Mouse (Mus musculus) hindbrain, embryonic 14.5 days (tissue): ENCODE data around the gene Dhdh. TPM values are rescaled to one million over a fixed set of nuclear protein-coding genes. Genes with fewer than 3 reads are reported as not detected.
"Not testable (repeated sequence)": the region's sequence is repeated elsewhere in the genome, so short reads cannot be mapped to it uniquely, and the experiment has no call there.

Experiments
- ATAC-seq: fragments of 200-750 bp; cut with Nextera tagmentation; 2 replicates; pipeline ENCODE4 v1.8.0; 2017; ENCODE audit warnings: moderate number of reproducible peaks, mild to moderate bottlenecking, moderate TSS enrichment, moderate library complexity; ENCODE audit not compliant: low FRiP score
- DNase-seq: peaks from one replicate; pipeline ENCODE4 v3.0.0-alpha.2; 2015; ENCODE audit warnings: low spot score
- H3K27ac ChIP-seq: fragments of 300-500 bp; sonication (generic); 2 replicates; pipeline ENCODE4 v1.5.1; 2014; ENCODE audit warnings: mild to moderate bottlenecking, moderate library complexity
- H3K27me3 ChIP-seq: fragments of 300-500 bp; sonication (generic); 2 replicates; pipeline ENCODE4 v1.6.1; 2014; ENCODE audit warnings: mild to moderate bottlenecking, low read length, mixed read lengths; ENCODE audit not compliant: control insufficient read depth, insufficient read depth
- H3K36me3 ChIP-seq: fragments of 300-500 bp; sonication (generic); replicated peaks from 2 replicates; pipeline ENCODE4 v1.6.1; 2014; ENCODE audit not compliant: control insufficient read depth, insufficient read depth
- H3K4me1 ChIP-seq: fragments of 300-500 bp; sonication (generic); replicated peaks from 2 replicates; pipeline ENCODE4 v1.6.1; 2014; ENCODE audit warnings: antibody characterized with exemption, low read length, mixed read lengths; ENCODE audit not compliant: control insufficient read depth, insufficient read depth
- H3K4me2 ChIP-seq: fragments of 300-500 bp; sonication (generic); replicated peaks from 2 replicates; pipeline ENCODE4 v1.6.1; 2014; ENCODE audit warnings: mild to moderate bottlenecking, moderate library complexity
- H3K4me3 ChIP-seq: fragments of 300-500 bp; sonication (generic); replicated peaks from 2 replicates; pipeline ENCODE4 v1.5.1; 2014; ENCODE audit warnings: mild to moderate bottlenecking, low read length
- H3K9ac ChIP-seq: fragments of 300-500 bp; sonication (generic); 2 replicates; pipeline ENCODE4 v1.6.1; 2014
- H3K9me3 ChIP-seq: fragments of 300-500 bp; sonication (generic); 2 replicates; pipeline ENCODE4 v1.6.1; 2016; ENCODE audit warnings: low read length; ENCODE audit not compliant: control insufficient read depth
- WGBS: fragments of 180-500 bp; shearing (Covaris S2); extraction: QIAGEN DNeasy Blood & Tissue Kit; methylation state at CpG from one replicate; pipeline ENCODE4 v1.1.7; 2014; 5-methylcytosine and 5-hydroxymethylcytosine counted together
- polyA plus RNA-seq: library from polyadenylated mRNA; unstranded; fragments of >200 nt; fragmentation: Nextera tagmentation; extraction: Ambion mirVana; gene quantifications from 2 replicates; pipeline ENCODE4 v1.2.1, GENCODE M21; 2014

The Dhdh gene
- polyA plus RNA-seq, 1 experiment from 2014 or later, result 3.6 TPM

DNA sequence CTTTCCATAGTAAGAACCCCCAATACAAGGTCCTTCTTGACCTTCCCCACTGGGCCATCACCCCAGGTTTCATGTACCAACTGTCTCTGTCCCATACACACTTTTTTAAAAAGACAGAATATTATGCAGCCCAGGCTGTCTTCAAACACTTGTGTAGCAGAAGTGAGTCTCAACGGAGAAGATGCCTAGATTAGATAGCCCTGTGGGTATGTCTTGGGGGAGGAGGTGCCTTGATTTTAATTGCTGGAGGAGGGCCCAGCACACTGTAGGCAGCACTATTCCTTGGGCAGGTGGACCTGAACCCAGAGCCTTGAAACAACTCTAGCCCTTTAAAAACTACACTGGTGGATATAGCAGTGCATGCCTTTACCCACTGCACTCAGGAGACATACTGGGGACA, 6.4 kb downstream of the Dhdh start:
- ATAC-seq (no peak), DNase-seq (no peak)
- Histone ChIP-seq H3K27me3 (no peaks in the 10 kb centered on the region), H3K4me1 (no peaks in the 10 kb centered on the region), H3K36me3 (no peaks in the 10 kb centered on the region), H3K27ac (no peak overlapping the region), H3K9ac (no peak overlapping the region), H3K9me3 (no peaks in the 10 kb centered on the region), H3K4me3 (no peak overlapping the region), H3K4me2 (no peak overlapping the region)
- 91% methylated on average over 1 of the region's 1 CpGs for WGBS

DNA sequence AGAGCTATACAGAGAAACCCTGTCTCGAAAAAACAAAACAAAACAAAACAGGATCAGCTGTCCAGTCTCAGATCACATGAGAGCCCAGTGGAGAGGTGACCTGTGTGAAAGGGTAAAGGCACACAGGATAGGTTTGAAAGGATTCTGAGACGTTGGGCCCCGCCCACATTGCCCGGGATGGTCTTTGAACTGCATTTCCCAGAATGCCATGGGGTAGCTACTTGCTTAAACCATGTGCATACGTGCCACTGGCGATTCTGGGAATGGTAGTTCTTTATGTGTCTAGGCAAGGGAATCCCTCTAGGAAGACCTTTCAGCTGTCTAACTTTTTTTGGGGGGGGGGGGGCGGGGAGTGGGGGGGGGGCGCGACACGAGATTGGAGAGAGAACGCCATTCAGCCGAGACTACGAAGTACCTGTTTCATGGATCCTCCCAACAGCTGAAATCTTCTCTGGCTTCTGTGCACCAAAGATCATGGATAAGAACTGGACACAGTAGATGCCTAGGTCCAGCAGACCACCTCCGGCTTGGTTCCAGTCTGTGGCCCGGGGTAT, 7.2 kb downstream of the Dhdh start, which contains the start of gene Tulp2:
TSS of gene Tulp2 (plus strand) at position 504 of the 554 bp plus-strand sequence.
- Histone ChIP-seq H3K9me3 (no peaks in the 10 kb centered on the region), H3K27ac (no peak within 1 kb of the TSS), H3K4me3 (no peak within 1 kb of the TSS), H3K27me3 (no peaks in the 10 kb centered on the region), H3K4me2 (no peak within 1 kb of the TSS), H3K9ac (no peak within 1 kb of the TSS), H3K36me3 (no peaks in the 10 kb centered on the region), H3K4me1 (no peaks in the 10 kb centered on the region)
- 50% methylated on average over 15 of the region's 15 CpGs for WGBS
- peak; percentile 80 for ATAC-seq
- DNase-seq, result peak; percentile 67

DNA sequence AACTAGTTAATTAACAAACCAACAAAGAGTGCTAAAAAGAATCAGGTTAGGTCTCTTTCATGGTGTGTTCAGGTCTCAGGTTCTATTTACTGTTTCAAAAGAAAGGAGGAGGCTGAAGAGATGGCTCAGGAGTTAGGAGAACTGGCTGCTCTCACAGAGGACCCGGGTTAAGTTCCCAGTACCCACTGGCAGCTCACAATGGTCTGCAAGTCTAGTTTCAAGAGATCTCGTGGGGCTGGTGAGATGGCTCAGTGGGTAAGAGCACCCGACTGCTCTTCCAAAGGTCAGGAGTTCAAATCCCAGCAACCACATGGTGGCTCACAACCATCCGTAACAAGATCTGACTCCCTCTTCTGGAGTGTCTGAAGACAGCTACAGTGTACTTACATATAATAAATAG, 8.3 kb downstream of the Dhdh start:
- not testable (repeated sequence) for H3K4me3 ChIP-seq, H3K4me1 ChIP-seq, H3K4me2 ChIP-seq, H3K36me3 ChIP-seq, H3K9me3 ChIP-seq, H3K27ac ChIP-seq, H3K9ac ChIP-seq, DNase-seq, H3K27me3 ChIP-seq, ATAC-seq
- WGBS, result 80% methylated on average over 3 of the region's 4 CpGs

DNA sequence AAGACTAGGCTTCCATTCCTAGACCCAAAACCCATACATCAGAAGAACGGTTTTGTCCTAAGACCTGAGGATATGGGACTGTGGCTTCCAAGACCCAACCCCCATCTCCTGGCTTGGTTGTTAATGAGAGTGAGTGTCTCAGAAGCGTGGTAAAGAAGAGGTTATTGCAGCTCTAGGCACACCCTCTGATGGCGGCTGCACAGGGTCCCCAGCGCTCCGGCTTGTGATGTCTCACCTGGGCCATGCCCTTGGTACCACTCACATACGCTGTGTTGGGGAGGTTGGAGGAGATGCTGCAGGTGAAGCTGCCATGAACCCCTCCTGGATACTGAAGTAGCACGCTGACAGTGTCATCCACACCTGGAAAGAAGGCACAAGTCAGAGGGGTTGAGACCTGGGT, 9.8 kb downstream of the Dhdh start:
- no peaks in the 10 kb centered on the region for H3K4me1 ChIP-seq
- H3K27ac ChIP-seq, result no peak overlapping the region
- no peak overlapping the region for H3K9ac ChIP-seq
- DNase-seq, result no peak
- WGBS, result 98% methylated on average over 7 of the region's 7 CpGs
- H3K4me3 ChIP-seq, result no peak overlapping the region
- H3K9me3 ChIP-seq, result no peaks in the 10 kb centered on the region
- H3K27me3 ChIP-seq, result no peaks in the 10 kb centered on the region
- ATAC-seq, result no peak
- no peak overlapping the region for H3K4me2 ChIP-seq
- H3K36me3 ChIP-seq, result no peaks in the 10 kb centered on the region

DNA sequence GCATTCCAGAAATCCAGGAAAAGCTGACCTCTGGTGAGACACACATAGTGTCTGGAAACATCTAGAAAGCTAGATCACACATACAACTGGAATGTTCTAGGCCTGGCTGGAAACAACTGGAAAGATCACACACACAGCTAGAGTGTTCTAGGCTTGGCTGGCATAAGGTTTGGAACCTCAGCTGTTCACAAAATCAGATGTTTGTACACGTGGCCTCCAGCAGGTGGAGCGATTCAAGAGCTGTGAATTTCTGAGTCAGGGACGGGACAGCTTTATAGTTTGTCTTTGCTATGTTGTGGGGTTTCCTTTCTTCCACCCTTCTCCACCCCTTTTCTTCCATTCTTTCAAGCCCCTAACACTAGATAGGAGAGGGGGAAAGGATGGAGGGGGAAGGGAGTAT, 11.6 kb downstream of the Dhdh start:
- Histone ChIP-seq H3K36me3 (no peaks in the 10 kb centered on the region), H3K4me1 (no peaks in the 10 kb centered on the region), H3K4me3 (no peak overlapping the region), H3K4me2 (no peak overlapping the region), H3K9me3 (no peaks in the 10 kb centered on the region), H3K27me3 (no peaks in the 10 kb centered on the region), H3K27ac (no peak overlapping the region), H3K9ac (no peak overlapping the region)
- WGBS, result 18% methylated on average over 3 of the region's 3 CpGs
- ATAC-seq, result no peak; the same call in 1 of the 2 replicates
- peak; percentile 76 for DNase-seq

DNA sequence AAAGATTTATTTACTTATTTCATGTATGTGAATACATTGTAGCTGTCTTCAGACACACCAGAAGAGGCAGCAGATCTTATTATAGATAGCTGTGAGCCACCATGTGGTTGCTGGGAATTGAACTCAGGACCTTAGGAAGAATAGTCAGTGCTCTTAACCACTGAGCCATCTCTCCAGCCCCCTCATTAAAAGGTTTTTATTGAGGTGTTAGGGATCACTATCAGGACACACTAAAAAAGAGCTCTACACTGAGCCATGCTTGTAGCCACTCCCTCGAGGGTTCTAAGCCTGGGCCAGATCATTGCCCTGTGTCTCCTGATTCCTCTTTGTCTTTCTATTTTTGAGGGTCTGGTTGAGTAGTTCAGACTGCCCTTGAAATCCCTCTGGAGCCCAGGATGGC, 12.2 kb downstream of the Dhdh start:
- no peak overlapping the region for H3K9ac ChIP-seq
- DNase-seq, result no peak
- no peaks in the 10 kb centered on the region for H3K9me3 ChIP-seq
- no peaks in the 10 kb centered on the region for H3K36me3 ChIP-seq
- 63% methylated on average over 1 of the region's 1 CpGs for WGBS
- H3K4me3 ChIP-seq, result no peak overlapping the region
- ATAC-seq, result no peak
- no peak overlapping the region for H3K4me2 ChIP-seq
- H3K27me3 ChIP-seq, result no peaks in the 10 kb centered on the region
- no peaks in the 10 kb centered on the region for H3K4me1 ChIP-seq
- H3K27ac ChIP-seq, result no peak overlapping the region

DNA sequence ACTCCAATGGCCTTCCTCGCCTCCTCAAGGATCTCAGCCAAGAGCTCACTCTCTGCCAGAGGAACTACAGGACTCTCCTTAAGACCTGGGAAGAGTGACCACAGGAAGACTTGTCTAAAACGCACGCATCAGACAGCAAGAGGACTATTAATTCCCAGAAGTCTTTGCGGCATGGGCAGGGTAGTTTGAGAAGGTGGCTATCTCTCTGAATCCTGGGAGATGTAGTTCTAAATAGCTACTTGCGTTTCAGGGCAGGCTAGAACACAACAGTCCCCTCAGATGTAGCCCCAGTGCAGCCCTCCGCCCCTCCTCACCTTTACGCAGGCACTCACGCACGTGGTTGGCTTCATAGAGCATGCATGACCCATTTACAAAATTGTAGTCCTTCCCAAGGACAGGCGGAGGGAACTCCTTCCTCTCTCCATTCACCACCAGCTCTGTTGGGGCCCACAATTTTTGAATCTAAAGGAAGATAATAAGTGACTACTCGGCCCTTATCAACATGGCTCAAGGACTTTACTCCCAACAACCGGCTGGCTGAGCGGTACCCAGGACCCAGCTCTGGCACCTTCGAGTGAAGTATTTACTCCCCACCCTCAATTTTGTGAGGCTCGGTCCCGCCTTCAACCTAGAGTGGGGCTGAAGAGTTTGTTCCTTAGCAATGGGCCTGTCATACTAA, 13.2 kb downstream of the Dhdh start:
- peak overlapping the region; percentile 33; the same call in 1 of the 2 replicates for H3K4me2 ChIP-seq
- H3K9me3 ChIP-seq, result no peaks in the 10 kb centered on the region
- H3K4me1 ChIP-seq, result no peaks in the 10 kb centered on the region
- H3K4me3 ChIP-seq, result no peak overlapping the region
- DNase-seq, result no peak
- H3K27me3 ChIP-seq, result no peaks in the 10 kb centered on the region
- H3K36me3 ChIP-seq, result no peaks in the 10 kb centered on the region
- no peak overlapping the region for H3K27ac ChIP-seq
- 79% methylated on average over 16 of the region's 16 CpGs for WGBS
- no peak for ATAC-seq
- H3K9ac ChIP-seq, result no peak overlapping the region

DNA sequence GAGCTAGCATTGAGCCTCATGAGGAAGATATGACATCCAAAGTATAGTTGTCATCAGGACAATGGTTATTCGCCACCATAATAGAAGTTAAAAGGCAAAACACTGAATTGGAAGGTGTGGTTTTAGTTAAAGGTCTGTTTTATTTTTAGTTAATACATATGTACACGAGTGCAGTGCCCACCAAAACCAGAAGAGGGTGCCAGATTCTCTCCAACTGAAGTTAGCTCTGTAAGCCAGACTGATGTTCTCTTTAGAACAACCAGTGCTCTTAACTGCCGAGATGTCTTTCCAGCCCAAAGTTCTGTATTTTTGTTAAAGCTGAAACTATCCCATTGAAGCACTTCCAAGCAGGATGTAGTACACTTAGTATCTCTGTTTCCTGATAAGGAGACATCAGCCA, 17.7 kb downstream of the Dhdh start:
- Histone ChIP-seq H3K27ac (no peak overlapping the region), H3K4me3 (no peak overlapping the region), H3K4me2 (no peak overlapping the region), H3K27me3 (no peaks in the 10 kb centered on the region), H3K9me3 (no peaks in the 10 kb centered on the region), H3K4me1 (peaks cover 6% of the 10 kb centered on the region), H3K36me3 (no peaks in the 10 kb centered on the region), H3K9ac (no peak overlapping the region)
- DNase-seq (peak; percentile 91), ATAC-seq (no peak)
- WGBS, result 12% methylated on average over 3 of the region's 3 CpGs

DNA sequence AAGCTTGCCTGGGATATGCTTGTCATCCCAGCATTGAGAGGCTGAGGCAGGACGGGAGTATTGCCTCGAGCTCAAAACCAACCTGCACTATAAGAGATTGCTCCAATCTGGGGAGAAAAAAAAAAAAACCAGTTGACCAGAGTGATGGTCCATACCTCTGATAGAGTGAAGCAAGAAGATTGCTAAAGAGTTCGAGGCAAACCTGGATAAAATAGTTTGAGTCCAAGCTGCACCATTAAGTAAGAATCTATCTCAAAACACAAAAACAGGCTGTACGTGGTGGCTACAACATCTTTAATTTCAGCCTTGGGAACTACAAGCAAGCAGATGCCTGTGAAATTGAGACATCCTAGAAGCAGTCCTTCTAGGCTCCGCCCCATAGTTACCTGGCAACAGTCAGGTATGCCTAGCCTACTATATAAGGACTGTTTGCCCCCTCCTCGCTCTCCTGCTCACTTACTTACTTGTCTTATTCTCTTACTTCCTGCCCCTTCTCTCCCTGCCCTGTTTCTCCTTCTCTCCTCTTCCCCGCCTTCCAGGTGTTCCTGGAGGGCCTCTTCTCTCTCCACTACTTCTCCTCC, 21.4 kb downstream of the Dhdh start:
- no peaks in the 10 kb centered on the region for H3K27me3 ChIP-seq
- DNase-seq (no peak), ATAC-seq (no peak; the same call in 1 of the 2 replicates)
- H3K27ac ChIP-seq, result no peak overlapping the region
- H3K4me3 ChIP-seq, result peak overlapping the region; percentile 86
- H3K36me3 ChIP-seq, result peaks cover 35% of the 10 kb centered on the region
- peak overlapping the region; percentile 88 for H3K9ac ChIP-seq
- H3K9me3 ChIP-seq, result no peaks in the 10 kb centered on the region
- H3K4me1 ChIP-seq, result peaks cover 15% of the 10 kb centered on the region
- WGBS, result 37% methylated on average over 7 of the region's 7 CpGs
- H3K4me2 ChIP-seq, result peak overlapping the region; percentile 95
